Mouse (Mus musculus): ENCODE data around the gene Serpinb1a. TPM values are rescaled to one million over a fixed set of nuclear protein-coding genes. Genes with fewer than 3 reads are reported as not detected.

Serpinb1a gene
- polyA plus RNA-seq, 2 experiments: 8.0 to 32.4 TPM

GRCm38 (mm10) chr13:32841349-32841748 lies 9.6 kb downstream of the Serpinb1a start:
- WGBS (ENCODE audit: insufficient replicate concordance): 64% methylated on average over 3 of the region's 3 CpGs
- ATAC-seq (ENCODE audit: insufficient read depth) (no peak), DNase-seq (ENCODE audit: low read depth in 3 of 3, low spot score in 3 of 3) (no peak)
- no peaks in the 10 kb centered on the region for H3K9me3 ChIP-seq (ENCODE audit: control insufficient read depth, low read length)
- no peaks in the 10 kb centered on the region for H3K36me3 ChIP-seq (replicated peaks; ENCODE audit: control insufficient read depth, insufficient read depth, low read depth)
- no peak overlapping the region for H3K4me2 ChIP-seq (ENCODE audit: low read depth)
- TF ChIP-seq CTCF (IDR thresholded peaks at IDR 0.05; ENCODE audit: low read depth) (no peak), EP300 (IDR thresholded peaks at IDR 0.05; ENCODE audit: low read depth) (no peak)
- no peaks in the 10 kb centered on the region for H3K4me1 ChIP-seq (replicated peaks; ENCODE audit: control insufficient read depth in 2 of 2, insufficient read depth in 2 of 2, low read length in 1 of 2)
- H3K27ac ChIP-seq: no peak overlapping the region
- no peak overlapping the region for H3K4me3 ChIP-seq (ENCODE audit: insufficient read depth in 1 of 2, low read depth in 2 of 2, low read length in 2 of 2)
- H3K9ac ChIP-seq (replicated peaks): no peak overlapping the region
- no peaks in the 10 kb centered on the region for H3K27me3 ChIP-seq (ENCODE audit: control insufficient read depth, insufficient read depth, low read length)

- no peak overlapping the region for H3K4me3 ChIP-seq (ENCODE audit: insufficient read depth in 1 of 2, low read depth in 2 of 2, low read length in 2 of 2)
- no peak overlapping the region for H3K9ac ChIP-seq (replicated peaks)
- H3K4me1 ChIP-seq (replicated peaks; ENCODE audit: control insufficient read depth in 2 of 2, insufficient read depth in 2 of 2, low read length in 1 of 2): no peaks in the 10 kb centered on the region
- DNase-seq (ENCODE audit: low read depth in 3 of 3, low spot score in 3 of 3) (no peak), ATAC-seq (ENCODE audit: insufficient read depth) (no peak)
- H3K9me3 ChIP-seq (ENCODE audit: control insufficient read depth, low read length): no peaks in the 10 kb centered on the region
- no peaks in the 10 kb centered on the region for H3K36me3 ChIP-seq (replicated peaks; ENCODE audit: control insufficient read depth, insufficient read depth, low read depth)
- H3K27ac ChIP-seq: no peak overlapping the region
- 10% methylated on average over 1 of the region's 1 CpGs for WGBS (ENCODE audit: insufficient replicate concordance)
- H3K27me3 ChIP-seq (ENCODE audit: control insufficient read depth, insufficient read depth, low read length): no peaks in the 10 kb centered on the region
- TF ChIP-seq CTCF (IDR thresholded peaks at IDR 0.05; ENCODE audit: low read depth): no peak
- no peak for TF ChIP-seq EP300 (IDR thresholded peaks at IDR 0.05; ENCODE audit: low read depth)
- H3K4me2 ChIP-seq (ENCODE audit: low read depth): no peak overlapping the region
Observed at GRCm38 (mm10) chr13:32839314-32839713, 11.7 kb downstream of the Serpinb1a start.

DNA sequence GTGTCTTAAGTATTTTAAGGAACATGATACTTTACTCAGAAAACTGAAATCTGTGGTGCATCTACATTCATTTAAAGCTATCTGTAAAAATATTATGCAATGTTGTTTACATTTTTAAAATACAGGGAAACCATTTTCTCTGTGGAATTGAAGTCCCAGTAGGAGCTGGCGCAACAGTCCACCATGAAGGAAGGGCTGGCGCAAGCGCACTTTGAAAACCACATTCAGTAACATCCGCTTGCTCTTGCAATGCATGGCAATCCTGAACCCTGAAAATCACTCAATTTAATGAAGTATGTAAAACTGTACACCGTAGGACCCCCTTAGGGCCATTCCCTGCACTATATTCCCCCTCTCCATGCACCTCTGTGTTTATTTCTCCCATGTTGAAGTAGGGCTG lies 16.5 kb downstream of the Serpinb1a start:
- Histone ChIP-seq H3K4me1 (replicated peaks; ENCODE audit: control insufficient read depth in 2 of 2, insufficient read depth in 2 of 2, low read length in 1 of 2) (peaks cover 0 to 6% of the 10 kb centered on the region in 2 experiments; a peak in 2 of 4 replicates), H3K27me3 (ENCODE audit: control insufficient read depth, insufficient read depth, low read length) (no peaks in the 10 kb centered on the region), H3K27ac (no peak overlapping the region), H3K4me2 (ENCODE audit: low read depth) (no peak overlapping the region), H3K9me3 (ENCODE audit: control insufficient read depth, low read length) (no peaks in the 10 kb centered on the region), H3K4me3 (ENCODE audit: insufficient read depth in 1 of 2, low read depth in 2 of 2, low read length in 2 of 2) (no peak overlapping the region), H3K9ac (replicated peaks) (no peak overlapping the region), H3K36me3 (replicated peaks; ENCODE audit: control insufficient read depth, insufficient read depth, low read depth) (no peaks in the 10 kb centered on the region)
- TF ChIP-seq EP300 (IDR thresholded peaks at IDR 0.05; ENCODE audit: low read depth): no peak
- TF ChIP-seq CTCF (IDR thresholded peaks at IDR 0.05; ENCODE audit: low read depth): no peak
- DNase-seq (ENCODE audit: low read depth in 3 of 3, low spot score in 3 of 3) (no peak), ATAC-seq (ENCODE audit: insufficient read depth) (no peak)
- WGBS (ENCODE audit: insufficient replicate concordance): 77% methylated on average over 5 of the region's 5 CpGs

DNA sequence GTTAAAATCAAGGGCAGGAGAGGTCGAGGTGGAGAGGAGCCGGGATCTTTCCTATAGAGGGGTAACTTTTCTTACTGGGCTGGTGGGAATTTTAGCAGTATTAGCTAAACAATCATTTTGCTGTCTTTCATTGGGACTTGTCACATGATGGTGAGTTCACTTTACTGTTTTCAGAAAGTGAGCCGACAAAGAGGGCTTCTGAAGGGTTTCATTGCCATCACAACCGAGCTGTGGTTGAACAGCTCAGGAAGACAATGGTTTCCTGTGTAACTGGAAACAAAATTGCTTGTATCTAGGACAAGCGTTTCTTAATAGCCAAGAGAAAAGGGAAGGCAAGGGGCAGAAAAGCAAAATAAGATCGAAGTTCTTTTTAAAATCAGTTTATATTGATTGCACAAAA lies 17.7 kb downstream of the Serpinb1a start:
- no peaks in the 10 kb centered on the region for H3K9me3 ChIP-seq (ENCODE audit: control insufficient read depth, low read length)
- WGBS (ENCODE audit: insufficient replicate concordance): 14% methylated on average over 6 of the region's 6 CpGs
- H3K27me3 ChIP-seq (ENCODE audit: control insufficient read depth, insufficient read depth, low read length): no peaks in the 10 kb centered on the region
- H3K4me1 ChIP-seq (replicated peaks; ENCODE audit: control insufficient read depth in 2 of 2, insufficient read depth in 2 of 2, low read length in 1 of 2): peaks cover 0 to 6% of the 10 kb centered on the region in 2 experiments; a peak in 2 of 4 replicates
- no peak overlapping the region for H3K4me2 ChIP-seq (ENCODE audit: low read depth)
- H3K36me3 ChIP-seq (replicated peaks; ENCODE audit: control insufficient read depth, insufficient read depth, low read depth): no peaks in the 10 kb centered on the region
- no peak for TF ChIP-seq EP300 (IDR thresholded peaks at IDR 0.05; ENCODE audit: low read depth)
- TF ChIP-seq CTCF (IDR thresholded peaks at IDR 0.05; ENCODE audit: low read depth): no peak
- no peak overlapping the region for H3K27ac ChIP-seq
- H3K4me3 ChIP-seq (ENCODE audit: insufficient read depth in 1 of 2, low read depth in 2 of 2, low read length in 2 of 2): no peak overlapping the region
- DNase-seq (ENCODE audit: low read depth in 3 of 3, low spot score in 3 of 3) (no peak), ATAC-seq (ENCODE audit: insufficient read depth) (no peak)
- H3K9ac ChIP-seq (replicated peaks): no peak overlapping the region

DNA sequence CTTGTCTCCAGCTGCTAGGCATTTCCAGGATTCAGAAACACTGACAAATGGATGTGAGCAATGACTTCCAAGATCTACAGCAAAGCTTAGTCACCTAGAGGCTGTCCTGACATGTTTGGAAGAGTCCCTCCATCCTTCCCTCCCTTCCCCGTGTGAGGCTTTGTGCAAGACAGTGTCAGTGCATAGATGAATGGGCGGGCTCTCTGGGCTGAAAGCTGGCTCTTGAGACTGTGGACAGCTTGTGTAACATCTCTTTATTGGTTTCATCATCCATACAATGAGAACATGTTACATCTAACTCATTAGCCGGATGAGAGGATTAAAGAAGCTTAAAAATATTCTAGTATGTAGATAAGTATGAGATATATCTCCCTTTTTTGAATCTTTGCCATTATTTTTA lies 18.2 kb downstream of the Serpinb1a start:
- Histone ChIP-seq H3K9ac (replicated peaks) (no peak overlapping the region), H3K4me2 (ENCODE audit: low read depth) (no peak overlapping the region), H3K27ac (no peak overlapping the region), H3K27me3 (ENCODE audit: control insufficient read depth, insufficient read depth, low read length) (no peaks in the 10 kb centered on the region), H3K4me1 (replicated peaks; ENCODE audit: control insufficient read depth in 2 of 2, insufficient read depth in 2 of 2, low read length in 1 of 2) (peaks cover 0 to 6% of the 10 kb centered on the region in 2 experiments; a peak in 2 of 4 replicates), H3K4me3 (ENCODE audit: insufficient read depth in 1 of 2, low read depth in 2 of 2, low read length in 2 of 2) (no peak overlapping the region), H3K9me3 (ENCODE audit: control insufficient read depth, low read length) (no peaks in the 10 kb centered on the region), H3K36me3 (replicated peaks; ENCODE audit: control insufficient read depth, insufficient read depth, low read depth) (no peaks in the 10 kb centered on the region)
- TF ChIP-seq EP300 (IDR thresholded peaks at IDR 0.05; ENCODE audit: low read depth): no peak
- TF ChIP-seq CTCF (IDR thresholded peaks at IDR 0.05; ENCODE audit: low read depth): no peak
- ATAC-seq (ENCODE audit: insufficient read depth): no peak
- WGBS (ENCODE audit: insufficient replicate concordance): 32% methylated on average over 3 of the region's 3 CpGs
- DNase-seq (ENCODE audit: low read depth in 3 of 3, low spot score in 3 of 3): no peak
